Mouse (Mus musculus): ENCODE results near the gene Usp17lc.
"Not testable (repeated sequence)": the region's sequence is repeated elsewhere in the genome, so short reads cannot be mapped to it uniquely, and the experiment has no call there.

Usp17lc gene

GRCm38 (mm10) chr7:103414772-103415171 lies at the start of gene Usp17lc:
Gene Usp17lc, plus strand, starts transcription at chr7:103415072.
- not testable (repeated sequence) for DNase-seq (ENCODE audit: low spot score in 2 of 2)

- DNase-seq (ENCODE audit: low spot score in 2 of 2), result no peak
Observed at GRCm38 (mm10) chr7:103386077-103386476, 28.8 kb upstream of the Usp17lc start, which contains the start of gene Olfr603. Gene Olfr603, minus strand, starts transcription at chr7:103386177.

DNA sequence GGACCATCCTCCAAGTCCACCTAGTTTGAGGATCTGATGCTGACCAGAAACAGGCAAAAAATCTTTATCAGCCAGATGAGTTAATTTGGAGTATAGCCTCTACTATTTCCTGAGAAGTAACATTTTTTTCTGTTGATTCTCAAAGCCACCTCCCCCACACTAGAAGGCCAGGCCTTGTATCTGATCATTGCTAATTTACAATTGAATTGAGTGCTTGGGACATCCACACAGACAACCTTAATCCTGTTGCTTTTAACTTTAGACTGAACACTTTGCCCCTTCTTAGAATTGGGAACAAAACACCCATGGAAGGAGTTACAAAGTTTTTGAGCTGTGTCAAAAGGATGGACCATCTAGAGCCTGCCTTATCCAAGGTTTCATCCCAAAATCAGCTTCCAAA lies 17.1 kb upstream of the Usp17lc start:
- DNase-seq (ENCODE audit: low spot score in 2 of 2), result no peak

DNA sequence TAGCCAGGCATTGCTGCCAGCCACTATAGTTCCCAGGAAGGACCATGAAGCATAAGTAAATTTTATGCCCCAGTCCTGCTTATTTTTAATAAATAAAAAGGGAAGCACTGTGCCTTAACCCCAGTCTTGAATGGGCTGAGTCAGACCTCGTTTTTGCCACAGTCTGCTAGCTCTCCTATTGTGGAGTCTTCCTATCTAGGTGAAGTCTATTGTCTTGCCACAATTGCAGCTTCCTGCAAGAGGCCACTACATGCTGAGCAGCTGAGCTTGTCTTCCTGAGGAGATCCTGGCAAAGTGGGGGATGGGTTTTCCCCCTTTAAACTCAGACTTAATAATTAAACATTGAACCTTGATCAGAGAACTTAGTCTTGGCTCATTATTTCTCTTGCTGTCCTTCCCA lies 15.9 kb upstream of the Usp17lc start:
- no peak for DNase-seq (ENCODE audit: low spot score in 2 of 2)

GRCm38 (mm10) chr7:103406521-103407055 lies 8.3 kb upstream of the Usp17lc start:
- not testable (repeated sequence) for DNase-seq (ENCODE audit: low spot score in 2 of 2)

- DNase-seq (ENCODE audit: low spot score in 2 of 2), result no peak
Observed at GRCm38 (mm10) chr7:103445339-103445738, 30.5 kb downstream of the Usp17lc start, which contains the start of gene Olfr605. Gene Olfr605, minus strand, starts transcription at chr7:103445439.

DNA sequence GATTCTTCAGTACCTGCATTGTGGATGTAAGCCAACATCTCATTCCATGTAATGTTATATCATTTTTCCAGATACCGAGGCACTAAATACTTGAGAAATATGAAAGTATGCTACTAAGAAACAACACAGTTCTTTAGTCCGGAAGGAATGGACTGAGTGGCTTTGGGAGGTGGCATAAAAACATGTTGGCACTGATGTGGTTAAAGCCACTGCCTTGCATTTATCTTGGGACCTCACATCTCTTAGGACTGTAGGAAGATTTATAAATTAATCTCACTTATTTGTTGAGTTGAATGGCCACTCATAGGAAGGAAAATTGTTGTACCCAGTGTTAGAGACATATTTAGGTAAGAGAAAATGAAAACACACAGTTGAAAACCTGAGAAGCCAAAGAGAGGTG lies 33.9 kb downstream of the Usp17lc start, which contains the start of gene Olfr606:
Gene Olfr606, plus strand, starts transcription at position 301 of the 400 bp plus-strand sequence.
- no peak for DNase-seq (ENCODE audit: low spot score in 2 of 2)

DNA sequence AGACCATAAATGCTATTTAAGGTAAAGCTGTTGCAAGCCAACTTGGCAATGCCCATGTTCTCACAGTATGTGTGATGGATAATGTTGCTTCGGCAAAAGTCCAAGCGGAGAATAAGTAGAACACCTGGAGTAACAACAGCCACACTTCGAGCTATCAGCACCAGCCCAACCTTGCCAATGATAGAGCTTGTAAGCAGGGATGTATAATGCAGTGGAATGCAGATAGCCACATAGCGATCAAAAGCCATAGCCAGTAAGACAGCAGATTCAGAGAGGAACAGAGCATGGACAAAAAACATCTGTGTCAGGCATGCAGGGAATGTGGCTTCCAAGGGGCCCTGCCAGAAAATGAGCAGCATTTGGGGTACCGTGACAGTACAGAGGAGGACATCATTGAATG lies 45.7 kb downstream of the Usp17lc start:
- DNase-seq (ENCODE audit: low spot score in 2 of 2), result no peak
